Mouse (Mus musculus): ENCODE data around the gene Cd200r1. TPM values are rescaled to one million over a fixed set of nuclear protein-coding genes. Genes with fewer than 3 reads are reported as not detected.
"Not testable (repeated sequence)": the region's sequence is repeated elsewhere in the genome, so short reads cannot be mapped to it uniquely, and the experiment has no call there.

Gene Cd200r1
- total RNA-seq, 1 experiment, result 0.09 TPM

DNA sequence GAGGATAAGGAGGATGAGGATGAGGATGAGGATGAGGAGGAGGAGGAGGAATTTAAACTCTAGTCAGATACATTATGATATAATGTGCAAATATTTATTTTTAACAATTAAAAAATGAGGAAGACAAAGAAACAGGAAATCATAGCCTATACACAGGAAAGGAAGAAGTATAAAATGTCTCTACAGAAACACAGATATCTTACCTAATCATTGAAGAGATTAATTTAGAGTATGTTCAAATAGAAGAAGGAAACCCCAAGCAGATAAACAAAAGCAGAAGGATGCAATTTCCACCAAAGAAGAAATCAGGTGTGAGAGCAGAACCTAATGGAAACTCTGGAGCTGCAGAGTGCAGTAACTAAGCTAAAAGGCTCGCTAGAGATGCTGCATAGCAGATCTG is 52.5 kb downstream of the Cd200r1 start:
- TF ChIP-seq CHD2 (IDR thresholded peaks at IDR 0.05; ENCODE audit: low read depth, low read length) (no peak), ZNF384 (IDR thresholded peaks at IDR 0.05; ENCODE audit: low read depth, low read length) (no peak), HCFC1 (IDR thresholded peaks at IDR 0.05; ENCODE audit: borderline replicate concordance, insufficient read depth, low read length) (no peak), MAFK (IDR thresholded peaks at IDR 0.05; ENCODE audit: insufficient read depth, low read depth, low read length) (no peak), ZC3H11A (IDR thresholded peaks at IDR 0.05; ENCODE audit: borderline replicate concordance, low read depth, low read length) (no peak)
- H3K9me3 ChIP-seq (ENCODE audit: control insufficient read depth, insufficient read depth, low read depth, low read length), result no peaks in the 10 kb centered on the region
- H3K27ac ChIP-seq (ENCODE audit: insufficient read depth, low read depth, low read length, poor library complexity, severe bottlenecking), result no peak overlapping the region
- no peaks in the 10 kb centered on the region for H3K4me1 ChIP-seq (ENCODE audit: control insufficient read depth in 2 of 2, insufficient read depth in 2 of 2, low read length in 2 of 2, poor library complexity in 1 of 2)
- DNase-seq (ENCODE audit: low read depth, low spot score), result no peak
- H3K9ac ChIP-seq (ENCODE audit: insufficient read depth, low read depth, low read length, poor library complexity, severe bottlenecking), result no peak overlapping the region
- in situ Hi-C loops (cut with MboI; ENCODE audit: low sequenced_read_pairs in 2 of 2, unreplicated experiment in 2 of 2), result no loop called here
- H3K4me3 ChIP-seq (ENCODE audit: insufficient read depth in 1 of 2, low read depth in 1 of 2, low read length in 2 of 2, poor library complexity in 1 of 2, severe bottlenecking in 1 of 2), result no peak overlapping the region
- H3K36me3 ChIP-seq (ENCODE audit: control insufficient read depth, insufficient read depth, low read length, poor library complexity, severe bottlenecking), result no peaks in the 10 kb centered on the region

GRCm38 (mm10) chr16:44820545-44820944 is 55.0 kb downstream of the Cd200r1 start:
- in situ Hi-C loops (cut with MboI; ENCODE audit: low sequenced_read_pairs in 2 of 2, unreplicated experiment in 2 of 2), result no loop called here
- H3K9me3 ChIP-seq (ENCODE audit: control insufficient read depth, insufficient read depth, low read depth, low read length), result no peaks in the 10 kb centered on the region
- H3K4me3 ChIP-seq (ENCODE audit: insufficient read depth in 1 of 2, low read depth in 1 of 2, low read length in 2 of 2, poor library complexity in 1 of 2, severe bottlenecking in 1 of 2), result no peak overlapping the region
- H3K27ac ChIP-seq (ENCODE audit: insufficient read depth, low read depth, low read length, poor library complexity, severe bottlenecking), result no peak overlapping the region
- H3K4me1 ChIP-seq (ENCODE audit: control insufficient read depth in 2 of 2, insufficient read depth in 2 of 2, low read length in 2 of 2, poor library complexity in 1 of 2), result no peaks in the 10 kb centered on the region
- TF ChIP-seq MAFK (IDR thresholded peaks at IDR 0.05; ENCODE audit: insufficient read depth, low read depth, low read length) (no peak), HCFC1 (IDR thresholded peaks at IDR 0.05; ENCODE audit: borderline replicate concordance, insufficient read depth, low read length) (no peak), ZC3H11A (IDR thresholded peaks at IDR 0.05; ENCODE audit: borderline replicate concordance, low read depth, low read length) (no peak), CHD2 (IDR thresholded peaks at IDR 0.05; ENCODE audit: low read depth, low read length) (no peak), ZNF384 (IDR thresholded peaks at IDR 0.05; ENCODE audit: low read depth, low read length) (no peak)
- no peaks in the 10 kb centered on the region for H3K36me3 ChIP-seq (ENCODE audit: control insufficient read depth, insufficient read depth, low read length, poor library complexity, severe bottlenecking)
- no peak for DNase-seq (ENCODE audit: low read depth, low spot score)
- no peak overlapping the region for H3K9ac ChIP-seq (ENCODE audit: insufficient read depth, low read depth, low read length, poor library complexity, severe bottlenecking)

GRCm38 (mm10) chr16:44832286-44832685 is 66.8 kb downstream of the Cd200r1 start:
- H3K9ac ChIP-seq (ENCODE audit: insufficient read depth, low read depth, low read length, poor library complexity, severe bottlenecking), result no peak overlapping the region
- DNase-seq (ENCODE audit: low read depth, low spot score), result no peak
- no peaks in the 10 kb centered on the region for H3K36me3 ChIP-seq (ENCODE audit: control insufficient read depth, insufficient read depth, low read length, poor library complexity, severe bottlenecking)
- TF ChIP-seq ZC3H11A (IDR thresholded peaks at IDR 0.05; ENCODE audit: borderline replicate concordance, low read depth, low read length), result no peak
- no peak for TF ChIP-seq HCFC1 (IDR thresholded peaks at IDR 0.05; ENCODE audit: borderline replicate concordance, insufficient read depth, low read length)
- no peak for TF ChIP-seq CHD2 (IDR thresholded peaks at IDR 0.05; ENCODE audit: low read depth, low read length)
- no peak for TF ChIP-seq MAFK (IDR thresholded peaks at IDR 0.05; ENCODE audit: insufficient read depth, low read depth, low read length)
- no peak for TF ChIP-seq ZNF384 (IDR thresholded peaks at IDR 0.05; ENCODE audit: low read depth, low read length)
- no peaks in the 10 kb centered on the region for H3K9me3 ChIP-seq (ENCODE audit: control insufficient read depth, insufficient read depth, low read depth, low read length)
- in situ Hi-C loops (cut with MboI; ENCODE audit: low sequenced_read_pairs in 2 of 2, unreplicated experiment in 2 of 2), result no loop called here
- H3K27ac ChIP-seq (ENCODE audit: insufficient read depth, low read depth, low read length, poor library complexity, severe bottlenecking), result no peak overlapping the region
- no peak overlapping the region for H3K4me3 ChIP-seq (ENCODE audit: insufficient read depth in 1 of 2, low read depth in 1 of 2, low read length in 2 of 2, poor library complexity in 1 of 2, severe bottlenecking in 1 of 2)
- no peaks in the 10 kb centered on the region for H3K4me1 ChIP-seq (ENCODE audit: control insufficient read depth in 2 of 2, insufficient read depth in 2 of 2, low read length in 2 of 2, poor library complexity in 1 of 2)

GRCm38 (mm10) chr16:44833189-44833588 is 67.7 kb downstream of the Cd200r1 start:
- H3K27ac ChIP-seq (ENCODE audit: insufficient read depth, low read depth, low read length, poor library complexity, severe bottlenecking); H3K36me3 ChIP-seq (ENCODE audit: control insufficient read depth, insufficient read depth, low read length, poor library complexity, severe bottlenecking); DNase-seq (ENCODE audit: low read depth, low spot score); H3K9me3 ChIP-seq (ENCODE audit: control insufficient read depth, insufficient read depth, low read depth, low read length); H3K4me1 ChIP-seq (ENCODE audit: control insufficient read depth in 2 of 2, insufficient read depth in 2 of 2, low read length in 2 of 2, poor library complexity in 1 of 2); in situ Hi-C loops (cut with MboI; ENCODE audit: low sequenced_read_pairs in 2 of 2, unreplicated experiment in 2 of 2); H3K9ac ChIP-seq (ENCODE audit: insufficient read depth, low read depth, low read length, poor library complexity, severe bottlenecking); H3K4me3 ChIP-seq (ENCODE audit: insufficient read depth in 1 of 2, low read depth in 1 of 2, low read length in 2 of 2, poor library complexity in 1 of 2, severe bottlenecking in 1 of 2): not testable (repeated sequence)

Other genes with a start within 250 kb of the Cd200r1 start
- gene Boc, start 206.8 kb upstream of the Cd200r1 start, total RNA-seq (2012; rRNA removed), result 5.4 TPM in 2 replicates
- gene Nepro, start 41.4 kb upstream of the Cd200r1 start, total RNA-seq (2012; rRNA removed), result 36.9 and 39.7 TPM in 2 replicates
- gene Gtpbp8, start 19.4 kb upstream of the Cd200r1 start, total RNA-seq (2012; rRNA removed), result 7.1 and 8.7 TPM in 2 replicates
- gene Cd200r4, start 46.0 kb downstream of the Cd200r1 start, total RNA-seq (2012; rRNA removed), result 0.11 TPM in 1 of 2 replicates, not detected in the other
- 0.16 and 0.31 TPM in 2 replicates for gene Cd200r2, start 101.4 kb downstream of the Cd200r1 start, total RNA-seq (2012; rRNA removed)
- not detected in 2 replicates for gene Cd200r3, start 177.9 kb downstream of the Cd200r1 start, total RNA-seq (2012; rRNA removed)

Data from ES-E14 (cell line).